Comparison of ENCODE assay signal across 8 mouse cellular contexts in genomic region chr8:4250306-4250970, GRCm38 (mm10). TPM values are rescaled to one million over a fixed set of nuclear protein-coding genes. Genes with fewer than 3 reads are reported as not detected.
DNase-seq lines count a peak whose midpoint lies in the region; ATAC-seq and TF ChIP-seq lines count a peak whose summit lies in the region.

No protein-coding gene starts in this region.

- peak; percentile 90 for DNase-seq in adrenal gland, postnatal 25 days
- DNase-seq in embryonic facial prominence, embryonic 11.5 days (ENCODE audit: low spot score), result peak; percentile 85
- peak; percentile 82 to 87 for DNase-seq in heart, adult 2 months
- DNase-seq in kidney, postnatal 0 days (ENCODE audit: low spot score), result peak; percentile 85
- peak; percentile 49 for DNase-seq in liver, adult 2 months (ENCODE audit: extremely low read depth, low read depth, low spot score)
- peak; percentile 88 for DNase-seq in stomach, postnatal 0 days (ENCODE audit: low spot score)

- intact Hi-C loops in heart, adult 2 months (cut with DNase I), result loop anchor here (2.0 to 5.0 kb wide), 4 partner anchors 58 to 267 kb away; no protein-coding TSS in a partner anchor

- WGBS in embryonic facial prominence, embryonic 11.5 days, result 34% methylated on average over 26 of the region's 26 CpGs
- 44% methylated on average over 26 of the region's 26 CpGs for WGBS in heart, adult 2 months
- 41% methylated on average over 26 of the region's 26 CpGs for WGBS in kidney, postnatal 0 days
- 46% methylated on average over 26 of the region's 26 CpGs for WGBS in liver, adult 2 months
- WGBS in neural tube, embryonic 12.5 days, result 30% methylated on average over 26 of the region's 26 CpGs
- WGBS in stomach, postnatal 0 days, result 43% methylated on average over 26 of the region's 26 CpGs

- no peak overlapping the region for H3ac ChIP-seq in C2C12 (ENCODE audit: control insufficient read depth, insufficient read length, low read depth)

- TF ChIP-seq POLR2A in heart, adult 2 months (IDR thresholded peaks at IDR 0.05; ENCODE audit: insufficient read depth, low read depth, low read length), result no peak
- TF ChIP-seq POLR2A in liver, adult 2 months (IDR thresholded peaks at IDR 0.05; ENCODE audit: extremely low read depth, insufficient read depth, low read length), result no peak

- H3K79me2 ChIP-seq in C2C12 (ENCODE audit: control insufficient read depth, insufficient read depth), result peaks cover 21% of the 10 kb centered on the region
- 0 out of 2 replicates have a peak, but pooled peaks cover 2% of the 10 kb centered on the region for H3K79me2 ChIP-seq in heart, adult 2 months (replicated peaks; ENCODE audit: control insufficient read depth, insufficient read depth, low read length)
- no peaks in the 10 kb centered on the region for H3K79me2 ChIP-seq in liver, adult 2 months (ENCODE audit: control insufficient read depth, insufficient read depth, low read length)

- peaks cover 11% of the 10 kb centered on the region for H3K79me3 ChIP-seq in C2C12 (ENCODE audit: low read depth)

- H3K4me2 ChIP-seq in embryonic facial prominence, embryonic 11.5 days (ENCODE audit: low read depth, low read length), result no peak overlapping the region
- no peak overlapping the region for H3K4me2 ChIP-seq in kidney, postnatal 0 days (ENCODE audit: low read length)
- no peak overlapping the region; the same call in 1 of the 2 replicates for H3K4me2 ChIP-seq in neural tube, embryonic 12.5 days (replicated peaks)
- H3K4me2 ChIP-seq in stomach, postnatal 0 days (replicated peaks; ENCODE audit: low read depth), result no peak overlapping the region

- peaks cover 9% of the 10 kb centered on the region for H3K4me1 ChIP-seq in embryonic facial prominence, embryonic 11.5 days (ENCODE audit: control insufficient read depth, insufficient read depth, low read length)
- peaks cover 5% of the 10 kb centered on the region for H3K4me1 ChIP-seq in heart, adult 2 months (ENCODE audit: control insufficient read depth, insufficient read depth, low read length)
- H3K4me1 ChIP-seq in kidney, postnatal 0 days (replicated peaks; ENCODE audit: insufficient read depth, low read length), result peaks cover 7% of the 10 kb centered on the region
- peaks cover 6% of the 10 kb centered on the region for H3K4me1 ChIP-seq in liver, adult 2 months (ENCODE audit: control insufficient read depth, insufficient read depth, low read length)
- H3K4me1 ChIP-seq in neural tube, embryonic 12.5 days, result peaks cover 19% of the 10 kb centered on the region; the same call in 1 of the 2 replicates
- peaks cover 3% of the 10 kb centered on the region; the same call in 1 of the 2 replicates for H3K4me1 ChIP-seq in stomach, postnatal 0 days (replicated peaks; ENCODE audit: control insufficient read depth, insufficient read depth)

- TF ChIP-seq EP300 in heart, adult 2 months (IDR thresholded peaks at IDR 0.05; ENCODE audit: insufficient read depth, low read depth, low read length), result 0 out of 2 replicates have a peak, but pooled peaks have one; percentile 22
- no peak for TF ChIP-seq EP300 in stomach, postnatal 0 days (optimal IDR thresholded peaks at IDR 0.05)

- ATAC-seq in embryonic facial prominence, embryonic 11.5 days (replicated peaks; ENCODE audit: insufficient number of reproducible peaks, low FRiP score, low TSS enrichment, low read depth), result no peak
- ATAC-seq in kidney, postnatal 0 days (replicated peaks; ENCODE audit: low FRiP score, low read depth), result peak; percentile 22
- peak; percentile 5 for ATAC-seq in neural tube, embryonic 12.5 days (ENCODE audit: low FRiP score, low read depth)
- ATAC-seq in stomach, postnatal 0 days (ENCODE audit: low FRiP score, low TSS enrichment), result peak; percentile 59

- H3K27me3 ChIP-seq in C2C12 (ENCODE audit: control insufficient read depth, insufficient read depth, insufficient read length), result no peaks in the 10 kb centered on the region
- H3K27me3 ChIP-seq in embryonic facial prominence, embryonic 11.5 days (ENCODE audit: control insufficient read depth, insufficient read depth, low read length), result no peaks in the 10 kb centered on the region
- H3K27me3 ChIP-seq in heart, adult 2 months (ENCODE audit: control insufficient read depth, insufficient read depth, low read length), result no peaks in the 10 kb centered on the region
- H3K27me3 ChIP-seq in kidney, postnatal 0 days (ENCODE audit: insufficient read depth, low read length), result no peaks in the 10 kb centered on the region
- no peaks in the 10 kb centered on the region for H3K27me3 ChIP-seq in liver, adult 2 months (ENCODE audit: control insufficient read depth, insufficient read depth, low read length)
- H3K27me3 ChIP-seq in neural tube, embryonic 12.5 days (replicated peaks), result peaks cover 9% of the 10 kb centered on the region; the same call in 1 of the 2 replicates
- H3K27me3 ChIP-seq in stomach, postnatal 0 days (ENCODE audit: control insufficient read depth, insufficient read depth, low read length), result no peaks in the 10 kb centered on the region

- peak; percentile 80 for TF ChIP-seq CTCF in C2C12 (IDR thresholded peaks at IDR 0.05; ENCODE audit: control insufficient read depth, insufficient read depth, insufficient read length)
- TF ChIP-seq CTCF in heart, adult 2 months (IDR thresholded peaks at IDR 0.05), result peak; percentile 96
- peak; percentile 84 for TF ChIP-seq CTCF in kidney, postnatal 0 days (IDR thresholded peaks at IDR 0.05; ENCODE audit: low read depth)
- peak; percentile 91 for TF ChIP-seq CTCF in liver, adult 2 months (IDR thresholded peaks at IDR 0.05; ENCODE audit: low read depth, low read length)
- peak; percentile 90 for TF ChIP-seq CTCF in stomach, postnatal 0 days (IDR thresholded peaks at IDR 0.05; ENCODE audit: low read depth)

- H3K36me3 ChIP-seq in C2C12 (ENCODE audit: control insufficient read depth, insufficient read depth), result peaks cover 22% of the 10 kb centered on the region
- peaks cover 5% of the 10 kb centered on the region; the same call in 1 of the 2 replicates for H3K36me3 ChIP-seq in embryonic facial prominence, embryonic 11.5 days (replicated peaks; ENCODE audit: control insufficient read depth, insufficient read depth, low read depth, low read length)
- H3K36me3 ChIP-seq in heart, adult 2 months (ENCODE audit: control insufficient read depth, insufficient read depth, low read length), result no peaks in the 10 kb centered on the region
- peaks cover 19% of the 10 kb centered on the region for H3K36me3 ChIP-seq in kidney, postnatal 0 days (ENCODE audit: insufficient read depth, low read length)
- peaks cover 3% of the 10 kb centered on the region; the same call in 1 of the 2 replicates for H3K36me3 ChIP-seq in liver, adult 2 months (ENCODE audit: control insufficient read depth, insufficient read depth, low read length)
- peaks cover 51% of the 10 kb centered on the region for H3K36me3 ChIP-seq in neural tube, embryonic 12.5 days
- H3K36me3 ChIP-seq in stomach, postnatal 0 days (ENCODE audit: control insufficient read depth, insufficient read depth, low read length), result peaks cover 10% of the 10 kb centered on the region

- no peaks in the 10 kb centered on the region for H3K9me3 ChIP-seq in embryonic facial prominence, embryonic 11.5 days (replicated peaks; ENCODE audit: control insufficient read depth, low read length)
- H3K9me3 ChIP-seq in kidney, postnatal 0 days (replicated peaks; ENCODE audit: low read length), result no peaks in the 10 kb centered on the region
- H3K9me3 ChIP-seq in neural tube, embryonic 12.5 days, result no peaks in the 10 kb centered on the region
- no peaks in the 10 kb centered on the region for H3K9me3 ChIP-seq in stomach, postnatal 0 days (ENCODE audit: control insufficient read depth, low read length)

- H3K4me3 ChIP-seq in C2C12 (ENCODE audit: insufficient read depth, poor library complexity, severe bottlenecking), result no peak overlapping the region
- H3K4me3 ChIP-seq in embryonic facial prominence, embryonic 11.5 days (ENCODE audit: low read depth, low read length), result no peak overlapping the region
- no peak overlapping the region for H3K4me3 ChIP-seq in heart, adult 2 months
- H3K4me3 ChIP-seq in kidney, postnatal 0 days (replicated peaks; ENCODE audit: low read depth, low read length), result no peak overlapping the region
- no peak overlapping the region for H3K4me3 ChIP-seq in liver, adult 2 months (ENCODE audit: insufficient read depth, low read depth, low read length)
- no peak overlapping the region for H3K4me3 ChIP-seq in neural tube, embryonic 12.5 days
- no peak overlapping the region for H3K4me3 ChIP-seq in stomach, postnatal 0 days (ENCODE audit: low read depth, low read length)

- H3K27ac ChIP-seq in embryonic facial prominence, embryonic 11.5 days (replicated peaks; ENCODE audit: low read depth, low read length), result no peak overlapping the region
- no peak overlapping the region for H3K27ac ChIP-seq in heart, adult 2 months
- H3K27ac ChIP-seq in kidney, postnatal 0 days, result no peak overlapping the region
- no peak overlapping the region for H3K27ac ChIP-seq in liver, adult 2 months (replicated peaks; ENCODE audit: insufficient read depth, low read depth, low read length)
- no peak overlapping the region for H3K27ac ChIP-seq in neural tube, embryonic 12.5 days
- H3K27ac ChIP-seq in stomach, postnatal 0 days (replicated peaks), result no peak overlapping the region

- no peak overlapping the region for H3K9ac ChIP-seq in embryonic facial prominence, embryonic 11.5 days (replicated peaks; ENCODE audit: low read length)
- no peak overlapping the region for H3K9ac ChIP-seq in heart, adult 2 months (ENCODE audit: low read depth, low read length)
- no peak overlapping the region for H3K9ac ChIP-seq in kidney, postnatal 0 days (ENCODE audit: low read depth, low read length)
- H3K9ac ChIP-seq in liver, adult 2 months (ENCODE audit: low read depth, low read length), result no peak overlapping the region
- H3K9ac ChIP-seq in neural tube, embryonic 12.5 days, result no peak overlapping the region
- peak overlapping the region; percentile 13 for H3K9ac ChIP-seq in stomach, postnatal 0 days (ENCODE audit: low read length)

RNA-seq across cellular contexts. Expression of gene Tgfbr3l, which starts 2.4 kb away (rescaled TPM):
- polyA plus RNA-seq in C2C12 (2012; fragmentation: generic; extraction: Trizol), result 0.59 TPM
- total RNA-seq in adrenal gland, postnatal 25 days (2021), result 15.8 and 22.6 TPM in 2 replicates
- polyA plus RNA-seq in embryonic facial prominence, embryonic 11.5 days (2014; fragmentation: Nextera tagmentation; extraction: Ambion mirVana), result 1.5 and 1.8 TPM in 2 replicates
- 1 to 10 TPM; 2.7 to 3.8 TPM for total RNA-seq in heart, adult 2 months (2021)
- 10.0 and 12.1 TPM in 2 replicates for polyA plus RNA-seq in heart, adult 2 months (2012; rRNA removed)
- polyA plus RNA-seq in kidney, postnatal 0 days (2015; fragmentation: Nextera tagmentation; extraction: Ambion mirVana), result 2.3 and 2.9 TPM in 2 replicates
- total RNA-seq in liver, adult 2 months (2014; rRNA removed), result 3.2 and 4.2 TPM in 2 replicates
- polyA plus RNA-seq in liver, adult 2 months (2012; rRNA removed), result 18.2 and 35.1 TPM in 2 replicates
- polyA plus RNA-seq in neural tube, embryonic 12.5 days (2016; fragmentation: Nextera tagmentation; extraction: Ambion mirVana), result 5.4 and 8.1 TPM in 2 replicates
- 1.1 and 1.7 TPM in 2 replicates for polyA plus RNA-seq in stomach, postnatal 0 days (2015; fragmentation: Nextera tagmentation; extraction: Ambion mirVana)

RNA-seq across cellular contexts. Expression of gene Snapc2, which starts 2.4 kb away (rescaled TPM):
- polyA plus RNA-seq in C2C12 (2012; fragmentation: generic; extraction: Trizol), result 44.1 TPM
- 30.7 and 31.8 TPM in 2 replicates for total RNA-seq in adrenal gland, postnatal 25 days (2021)
- polyA plus RNA-seq in embryonic facial prominence, embryonic 11.5 days (2014; fragmentation: Nextera tagmentation; extraction: Ambion mirVana), result 59.8 and 67.4 TPM in 2 replicates
- total RNA-seq in heart, adult 2 months (2021), result 10 to 100 TPM; 14.7 to 16.2 TPM
- polyA plus RNA-seq in heart, adult 2 months (2012; rRNA removed), result 18.5 and 38.1 TPM in 2 replicates
- polyA plus RNA-seq in kidney, postnatal 0 days (2015; fragmentation: Nextera tagmentation; extraction: Ambion mirVana), result 42.4 and 43.1 TPM in 2 replicates
- total RNA-seq in liver, adult 2 months (2014; rRNA removed), result 6.7 and 8.7 TPM in 2 replicates
- polyA plus RNA-seq in liver, adult 2 months (2012; rRNA removed), result 18.8 and 22.2 TPM in 2 replicates
- polyA plus RNA-seq in neural tube, embryonic 12.5 days (2016; fragmentation: Nextera tagmentation; extraction: Ambion mirVana), result 60.6 and 63.2 TPM in 2 replicates
- polyA plus RNA-seq in stomach, postnatal 0 days (2015; fragmentation: Nextera tagmentation; extraction: Ambion mirVana), result 33.8 and 35.6 TPM in 2 replicates

RNA-seq across cellular contexts. Expression of gene Ctxn1, which starts 8.6 kb away (rescaled TPM):
- 45.0 TPM for polyA plus RNA-seq in C2C12 (2012; fragmentation: generic; extraction: Trizol)
- 8.0 and 8.6 TPM in 2 replicates for total RNA-seq in adrenal gland, postnatal 25 days (2021)
- 75.3 and 88.2 TPM in 2 replicates for polyA plus RNA-seq in embryonic facial prominence, embryonic 11.5 days (2014; fragmentation: Nextera tagmentation; extraction: Ambion mirVana)
- under 1 TPM; 0.60 to 0.91 TPM for total RNA-seq in heart, adult 2 months (2021)
- polyA plus RNA-seq in heart, adult 2 months (2012; rRNA removed), result 5.2 and 5.7 TPM in 2 replicates
- polyA plus RNA-seq in kidney, postnatal 0 days (2015; fragmentation: Nextera tagmentation; extraction: Ambion mirVana), result 78.0 and 78.6 TPM in 2 replicates
- total RNA-seq in liver, adult 2 months (2014; rRNA removed), result 0.28 TPM in 1 of 2 replicates, not detected in the other
- polyA plus RNA-seq in liver, adult 2 months (2012; rRNA removed), result 0.98 and 2.0 TPM in 2 replicates
- 209 and 218 TPM in 2 replicates for polyA plus RNA-seq in neural tube, embryonic 12.5 days (2016; fragmentation: Nextera tagmentation; extraction: Ambion mirVana)
- 43.9 and 53.1 TPM in 2 replicates for polyA plus RNA-seq in stomach, postnatal 0 days (2015; fragmentation: Nextera tagmentation; extraction: Ambion mirVana)

RNA-seq across cellular contexts. Expression of gene Gm49320, which starts 11.8 kb away (rescaled TPM):
- 0.11 TPM for polyA plus RNA-seq in C2C12 (2012; fragmentation: generic; extraction: Trizol)
- total RNA-seq in adrenal gland, postnatal 25 days (2021), result 1.1 and 3.0 TPM in 2 replicates
- polyA plus RNA-seq in embryonic facial prominence, embryonic 11.5 days (2014; fragmentation: Nextera tagmentation; extraction: Ambion mirVana), result 0.53 and 0.67 TPM in 2 replicates
- total RNA-seq in heart, adult 2 months (2021), result under 1 TPM in 1 of 2 experiments, not detected in 1; 0.45 TPM
- 0.64 and 2.6 TPM in 2 replicates for polyA plus RNA-seq in heart, adult 2 months (2012; rRNA removed)
- polyA plus RNA-seq in kidney, postnatal 0 days (2015; fragmentation: Nextera tagmentation; extraction: Ambion mirVana), result 0.97 and 1.2 TPM in 2 replicates
- 0.07 TPM in 1 of 2 replicates, not detected in the other for total RNA-seq in liver, adult 2 months (2014; rRNA removed)
- 0.17 and 2.3 TPM in 2 replicates for polyA plus RNA-seq in liver, adult 2 months (2012; rRNA removed)
- polyA plus RNA-seq in neural tube, embryonic 12.5 days (2016; fragmentation: Nextera tagmentation; extraction: Ambion mirVana), result 1.2 and 1.5 TPM in 2 replicates
- polyA plus RNA-seq in stomach, postnatal 0 days (2015; fragmentation: Nextera tagmentation; extraction: Ambion mirVana), result 0.42 and 0.56 TPM in 2 replicates

RNA-seq across cellular contexts. Expression of gene Map2k7, which starts 11.9 kb away (rescaled TPM):
- 33.5 TPM for polyA plus RNA-seq in C2C12 (2012; fragmentation: generic; extraction: Trizol)
- total RNA-seq in adrenal gland, postnatal 25 days (2021), result 99.6 and 105 TPM in 2 replicates
- 16.7 TPM in 2 replicates for polyA plus RNA-seq in embryonic facial prominence, embryonic 11.5 days (2014; fragmentation: Nextera tagmentation; extraction: Ambion mirVana)
- total RNA-seq in heart, adult 2 months (2021), result 10 to 100 TPM; 63.8 to 65.9 TPM
- 27.8 and 53.1 TPM in 2 replicates for polyA plus RNA-seq in heart, adult 2 months (2012; rRNA removed)
- 28.0 and 30.1 TPM in 2 replicates for polyA plus RNA-seq in kidney, postnatal 0 days (2015; fragmentation: Nextera tagmentation; extraction: Ambion mirVana)
- total RNA-seq in liver, adult 2 months (2014; rRNA removed), result 9.5 and 12.4 TPM in 2 replicates
- polyA plus RNA-seq in liver, adult 2 months (2012; rRNA removed), result 23.3 and 26.1 TPM in 2 replicates
- polyA plus RNA-seq in neural tube, embryonic 12.5 days (2016; fragmentation: Nextera tagmentation; extraction: Ambion mirVana), result 43.4 and 50.9 TPM in 2 replicates
- 15.7 and 19.8 TPM in 2 replicates for polyA plus RNA-seq in stomach, postnatal 0 days (2015; fragmentation: Nextera tagmentation; extraction: Ambion mirVana)
